Mouse (Mus musculus) myocyte (in vitro differentiated cells): ENCODE results near the gene Pld4.

Source experiments
- CEBPB ChIP-seq: IDR thresholded peaks from 2 replicates; pipeline ENCODE4 v1.6.1; 2011; ENCODE audit warnings: mild to moderate bottlenecking, moderate library complexity; ENCODE audit not compliant: poor library complexity, insufficient read depth, severe bottlenecking
- E2F4 ChIP-seq: IDR thresholded peaks from one replicate; pipeline ENCODE4 v1.6.1; 2011; ENCODE audit warnings: mild to moderate bottlenecking, control low read depth, moderate library complexity; ENCODE audit not compliant: insufficient read depth
- MYOD1 ChIP-seq, 3 experiments: IDR thresholded peaks; one replicate each; pipeline ENCODE4 v1.6.1; 2011; ENCODE audit warnings: control low read depth in 2 of 3, low read depth in 2 of 3, mild to moderate bottlenecking in 2 of 3, moderate library complexity in 1 of 3; ENCODE audit not compliant: insufficient read length in 2 of 3, control insufficient read depth in 1 of 3
- MYOG ChIP-seq, 3 experiments: IDR thresholded peaks; one replicate each; pipeline ENCODE4 v1.6.1; 2011; ENCODE audit warnings: control low read depth in 2 of 3, low read depth in 2 of 3, mild to moderate bottlenecking in 2 of 3; ENCODE audit not compliant: insufficient read length in 2 of 3, control insufficient read depth in 1 of 3, insufficient read depth in 1 of 3
- POLR2A ChIP-seq: IDR thresholded peaks from one replicate; pipeline ENCODE4 v1.6.1; 2011; ENCODE audit warnings: low read depth, mild to moderate bottlenecking, control low read depth, moderate library complexity; ENCODE audit not compliant: insufficient read length
- POLR2AphosphoS2 ChIP-seq: IDR thresholded peaks from one replicate; pipeline ENCODE4 v1.6.1; 2011; ENCODE audit warnings: low read depth, control low read depth; ENCODE audit not compliant: insufficient read length
- SRF ChIP-seq: IDR thresholded peaks from one replicate; pipeline ENCODE4 v1.6.1; 2011; ENCODE audit warnings: low read depth; ENCODE audit not compliant: control insufficient read depth, insufficient read length
- USF1 ChIP-seq: IDR thresholded peaks from one replicate; pipeline ENCODE4 v1.6.1; 2011; ENCODE audit warnings: low read depth, mild to moderate bottlenecking, control low read depth, moderate library complexity

- TF ChIP-seq POLR2A, result no peak
- TF ChIP-seq E2F4, result no peak
- TF ChIP-seq USF1, result no peak
- TF ChIP-seq POLR2AphosphoS2, result no peak
- TF ChIP-seq MYOD1 (IDR thresholded peaks at IDR 0.05; ENCODE audit: control insufficient read depth in 1 of 3, insufficient read length in 2 of 3, low read depth in 2 of 3), result no peak
- no peak for TF ChIP-seq CEBPB
- TF ChIP-seq MYOG (IDR thresholded peaks at IDR 0.05; ENCODE audit: control insufficient read depth in 1 of 3, insufficient read depth in 1 of 3, insufficient read length in 2 of 3, low read depth in 2 of 3), result no peak
- no peak for TF ChIP-seq SRF
These were observed 37.0 kb upstream of the Pld4 start for GRCm38 (mm10) chr12:112723445-112723844.
